Mouse (Mus musculus): Measurements from ENCODE around the gene Pdhb.

DNA sequence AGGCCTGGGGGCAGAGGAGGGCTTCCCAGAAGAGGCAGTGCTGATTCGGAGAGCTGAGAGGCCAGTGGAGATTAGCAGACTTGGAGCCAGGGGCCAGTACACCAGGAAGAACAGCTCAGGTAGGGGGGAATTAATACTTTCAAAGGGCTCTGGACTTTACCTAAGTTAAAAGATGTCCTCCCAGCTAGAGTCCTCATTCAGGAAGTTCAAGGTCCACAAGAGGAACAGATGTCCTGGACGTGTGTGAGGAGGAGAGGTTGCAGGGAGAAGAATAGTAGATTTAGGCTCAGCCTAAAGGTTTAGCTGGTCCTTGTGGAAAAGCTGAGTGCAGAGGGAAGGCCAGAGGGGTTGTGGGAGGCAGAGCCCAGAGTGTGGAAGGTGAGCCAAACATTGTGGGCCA, 38.6 kb downstream of the Pdhb start:
- no peak for TF ChIP-seq MAFK (IDR thresholded peaks at IDR 0.05; ENCODE audit: insufficient read depth, low read depth, low read length)
- no peak for TF ChIP-seq CHD2 (IDR thresholded peaks at IDR 0.05; ENCODE audit: low read depth, low read length)
- TF ChIP-seq ZNF384 (IDR thresholded peaks at IDR 0.05; ENCODE audit: low read depth, low read length), result no peak
- TF ChIP-seq ZC3H11A (IDR thresholded peaks at IDR 0.05; ENCODE audit: borderline replicate concordance, low read depth, low read length), result no peak
